Mouse (Mus musculus): ENCODE measurements around the gene 9930104L06Rik. TPM values are rescaled to one million over a fixed set of nuclear protein-coding genes. Genes with fewer than 3 reads are reported as not detected.

Gene 9930104L06Rik
- polyA plus RNA-seq, 1 experiment from 2014 or later = 5.5 TPM

DNA sequence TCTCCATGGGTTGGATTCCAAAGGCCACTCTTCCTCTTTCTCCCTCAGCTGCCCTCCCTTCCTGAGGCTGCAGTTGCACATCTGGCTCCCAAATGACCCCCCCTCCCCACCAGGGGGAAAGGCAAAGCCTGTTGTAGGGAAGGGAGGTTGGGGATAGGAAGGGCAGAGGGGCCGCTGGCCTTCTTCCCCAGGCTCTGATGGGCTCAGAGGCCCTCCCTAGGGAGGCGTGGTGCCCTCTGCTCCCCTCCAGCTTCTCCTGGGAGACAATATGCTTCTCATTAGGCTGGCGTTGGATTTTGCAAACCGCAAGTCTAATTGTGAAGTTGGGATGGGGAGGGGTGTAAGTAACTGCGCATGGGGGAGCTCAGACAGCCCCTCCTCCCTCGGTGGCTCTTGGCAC, 31.9 kb downstream of the 9930104L06Rik start:
- H3K27ac ChIP-seq (ENCODE audit: low read depth, low read length) = no peak overlapping the region
- no peaks in the 10 kb centered on the region for H3K36me3 ChIP-seq (ENCODE audit: control insufficient read depth, insufficient read depth, low read length)
- no peak overlapping the region for H3K4me3 ChIP-seq (ENCODE audit: low read depth, low read length)
- WGBS = 49% methylated on average over 6 of the region's 6 CpGs
- H3K4me1 ChIP-seq (replicated peaks; ENCODE audit: control insufficient read depth, insufficient read depth, low read length) = peaks cover 9% of the 10 kb centered on the region; the same call in 1 of the 2 replicates
- H3K4me2 ChIP-seq (replicated peaks; ENCODE audit: low read depth, low read length) = no peak overlapping the region
- H3K9me3 ChIP-seq (ENCODE audit: control insufficient read depth, low read length) = no peaks in the 10 kb centered on the region
- no peaks in the 10 kb centered on the region for H3K27me3 ChIP-seq (ENCODE audit: control insufficient read depth, insufficient read depth, low read length)
- no peak for ATAC-seq (ENCODE audit: low FRiP score)
- no peak overlapping the region for H3K9ac ChIP-seq (ENCODE audit: low read depth, low read length)
- no peak for DNase-seq (ENCODE audit: low spot score)

DNA sequence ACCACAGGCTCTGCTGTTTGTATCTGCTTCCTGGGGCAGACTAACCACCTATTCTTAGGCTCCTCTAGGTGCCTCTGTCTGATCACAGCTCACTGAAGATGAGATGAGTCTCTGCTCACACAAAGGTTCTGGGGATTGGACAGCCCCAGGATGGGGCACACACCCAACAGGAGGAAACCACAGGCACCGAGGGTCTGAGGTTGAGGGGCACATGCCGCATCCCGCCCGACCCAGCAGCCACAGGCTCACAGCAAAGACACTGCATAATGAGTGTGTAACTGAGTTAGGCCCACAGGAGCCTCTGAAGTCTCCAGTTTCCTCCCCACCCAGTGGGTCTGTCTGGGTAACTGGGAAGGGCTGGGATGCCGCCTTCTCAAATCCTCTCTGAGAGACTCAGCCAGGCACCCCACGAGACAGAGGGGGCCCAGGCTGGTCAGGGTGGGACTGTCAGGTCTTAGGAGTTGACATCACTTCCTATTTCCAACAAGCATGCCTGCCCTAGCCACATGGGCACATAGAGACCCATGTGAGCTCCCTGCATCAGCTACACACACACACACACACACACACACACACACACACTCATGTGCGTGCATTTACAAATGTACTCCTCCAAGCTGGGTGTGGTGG, 32.5 kb downstream of the 9930104L06Rik start:
- no peak for ATAC-seq (ENCODE audit: low FRiP score)
- H3K4me1 ChIP-seq (replicated peaks; ENCODE audit: control insufficient read depth, insufficient read depth, low read length) = peaks cover 9% of the 10 kb centered on the region; the same call in 1 of the 2 replicates
- WGBS = 83% methylated on average over 7 of the region's 7 CpGs

DNA sequence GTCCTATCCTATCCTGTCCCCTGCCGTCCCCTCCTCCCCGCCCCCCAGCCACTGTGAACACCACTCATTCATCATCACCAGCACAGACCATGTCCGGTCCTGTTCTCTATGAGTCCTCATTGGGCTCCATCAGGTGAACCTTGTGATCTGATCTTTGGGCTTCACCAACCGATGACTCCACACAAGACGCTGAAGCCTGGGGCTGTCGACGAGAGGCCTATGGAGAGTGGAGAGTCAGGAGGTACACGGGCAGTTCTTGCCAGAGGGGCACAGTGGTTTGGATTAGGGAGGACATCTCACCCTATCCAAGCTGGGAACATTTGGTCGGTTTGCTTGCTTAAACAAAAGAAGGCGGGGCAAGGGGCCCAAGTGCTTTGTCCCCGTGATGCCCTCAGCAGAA, 33.3 kb downstream of the 9930104L06Rik start:
- H3K4me1 ChIP-seq (replicated peaks; ENCODE audit: control insufficient read depth, insufficient read depth, low read length) = peaks cover 6% of the 10 kb centered on the region; the same call in 1 of the 2 replicates
- DNase-seq (ENCODE audit: low spot score) (no peak), ATAC-seq (ENCODE audit: low FRiP score) (no peak)
- H3K27me3 ChIP-seq (ENCODE audit: control insufficient read depth, insufficient read depth, low read length) = no peaks in the 10 kb centered on the region
- H3K36me3 ChIP-seq (ENCODE audit: control insufficient read depth, insufficient read depth, low read length) = no peaks in the 10 kb centered on the region
- no peak overlapping the region for H3K4me3 ChIP-seq (ENCODE audit: low read depth, low read length)
- no peak overlapping the region for H3K27ac ChIP-seq (ENCODE audit: low read depth, low read length)
- no peak overlapping the region for H3K9ac ChIP-seq (ENCODE audit: low read depth, low read length)
- no peak overlapping the region for H3K4me2 ChIP-seq (replicated peaks; ENCODE audit: low read depth, low read length)
- H3K9me3 ChIP-seq (ENCODE audit: control insufficient read depth, low read length) = no peaks in the 10 kb centered on the region
- WGBS = 77% methylated on average over 11 of the region's 11 CpGs

More for the DNA sequence above, 32.5 kb downstream of the 9930104L06Rik start:
- Histone ChIP-seq H3K27ac (ENCODE audit: low read depth, low read length) (no peak overlapping the region), H3K4me3 (ENCODE audit: low read depth, low read length) (no peak overlapping the region), H3K9me3 (ENCODE audit: control insufficient read depth, low read length) (no peaks in the 10 kb centered on the region), H3K9ac (ENCODE audit: low read depth, low read length) (no peak overlapping the region), H3K36me3 (ENCODE audit: control insufficient read depth, insufficient read depth, low read length) (no peaks in the 10 kb centered on the region), H3K4me2 (replicated peaks; ENCODE audit: low read depth, low read length) (no peak overlapping the region), H3K27me3 (ENCODE audit: control insufficient read depth, insufficient read depth, low read length) (no peaks in the 10 kb centered on the region)
- no peak for DNase-seq (ENCODE audit: low spot score)

DNA sequence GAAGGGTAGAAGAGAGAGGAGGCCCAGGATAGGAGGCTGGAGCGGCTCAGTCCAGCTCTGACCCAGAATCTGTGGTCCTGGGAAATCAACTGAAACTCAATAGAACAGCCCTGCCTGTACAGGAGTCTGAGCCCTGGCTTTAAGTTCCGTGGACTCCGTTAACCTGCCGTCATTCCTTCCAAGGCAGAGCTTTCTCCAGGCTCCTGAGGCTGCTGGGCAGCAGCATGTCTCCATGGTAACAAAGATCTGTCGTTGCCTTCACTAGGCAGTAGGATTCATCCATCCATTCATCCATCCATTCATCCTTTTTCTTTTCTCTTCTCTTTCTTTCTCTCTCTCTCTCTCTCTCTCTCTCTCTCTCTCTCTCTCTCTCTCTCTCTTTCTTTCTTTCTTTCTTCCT, 33.8 kb downstream of the 9930104L06Rik start:
- H3K4me1 ChIP-seq (replicated peaks; ENCODE audit: control insufficient read depth, insufficient read depth, low read length) = peaks cover 5% of the 10 kb centered on the region; the same call in 1 of the 2 replicates
- WGBS = 39% methylated on average over 5 of the region's 5 CpGs
- H3K27ac ChIP-seq (ENCODE audit: low read depth, low read length) = no peak overlapping the region

DNA sequence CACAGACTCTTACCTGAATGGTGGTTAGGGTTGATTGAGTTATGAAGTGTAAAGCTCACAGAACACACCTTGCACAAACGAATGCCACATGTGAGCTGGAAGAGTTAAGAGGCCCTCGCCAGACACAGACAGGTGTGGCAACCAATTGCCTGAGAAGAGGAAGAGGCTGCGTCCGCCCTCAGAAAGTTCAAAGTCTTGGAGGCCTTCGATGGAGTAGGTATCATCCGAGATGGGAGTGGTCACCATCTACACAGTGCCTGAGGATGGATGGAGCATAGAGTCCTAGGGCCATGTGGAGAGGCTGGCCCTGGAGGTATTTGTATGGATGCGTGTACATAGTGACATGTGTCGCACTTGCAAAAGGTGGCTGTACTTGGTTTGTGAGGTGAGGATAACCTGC, 34.2 kb downstream of the 9930104L06Rik start:
- 86% methylated on average over 8 of the region's 8 CpGs for WGBS
- no peak for ATAC-seq (ENCODE audit: low FRiP score)

More for the DNA sequence above, 33.8 kb downstream of the 9930104L06Rik start:
- no peaks in the 10 kb centered on the region for H3K27me3 ChIP-seq (ENCODE audit: control insufficient read depth, insufficient read depth, low read length)
- ATAC-seq (ENCODE audit: low FRiP score) = no peak
- no peak overlapping the region for H3K9ac ChIP-seq (ENCODE audit: low read depth, low read length)
- H3K4me3 ChIP-seq (ENCODE audit: low read depth, low read length) = no peak overlapping the region
- no peak overlapping the region for H3K4me2 ChIP-seq (replicated peaks; ENCODE audit: low read depth, low read length)
- no peaks in the 10 kb centered on the region for H3K9me3 ChIP-seq (ENCODE audit: control insufficient read depth, low read length)
- no peak for DNase-seq (ENCODE audit: low spot score)
- no peaks in the 10 kb centered on the region for H3K36me3 ChIP-seq (ENCODE audit: control insufficient read depth, insufficient read depth, low read length)

DNA sequence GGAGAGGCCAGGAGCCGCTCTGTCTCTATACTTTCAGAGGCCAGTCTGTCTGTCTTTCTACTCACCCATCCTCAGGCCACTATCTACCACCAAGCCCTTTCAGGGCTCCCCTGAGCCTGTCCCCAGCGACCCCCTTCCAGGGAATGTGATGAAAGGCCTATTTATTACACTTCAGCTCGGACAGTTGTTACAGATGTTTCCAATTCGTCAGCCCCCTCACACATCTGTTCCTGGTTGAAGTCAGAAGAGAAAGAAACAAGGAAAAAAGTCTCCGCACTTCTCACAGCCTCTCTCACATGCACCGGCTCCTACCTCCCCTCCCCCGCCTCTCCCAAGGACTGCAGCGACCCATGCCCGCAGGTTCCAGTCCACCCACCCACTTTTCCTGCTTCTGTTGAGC, 35.5 kb downstream of the 9930104L06Rik start:
- no peak overlapping the region for H3K4me2 ChIP-seq (replicated peaks; ENCODE audit: low read depth, low read length)
- DNase-seq (ENCODE audit: low spot score) = peak; percentile 31
- 44% methylated on average over 9 of the region's 9 CpGs for WGBS
- H3K9ac ChIP-seq (ENCODE audit: low read depth, low read length) = no peak overlapping the region
- no peak overlapping the region for H3K4me3 ChIP-seq (ENCODE audit: low read depth, low read length)
- peaks cover 5% of the 10 kb centered on the region; the same call in 1 of the 2 replicates for H3K4me1 ChIP-seq (replicated peaks; ENCODE audit: control insufficient read depth, insufficient read depth, low read length)
- ATAC-seq (ENCODE audit: low FRiP score) = no peak
- no peak overlapping the region for H3K27ac ChIP-seq (ENCODE audit: low read depth, low read length)
- H3K27me3 ChIP-seq (ENCODE audit: control insufficient read depth, insufficient read depth, low read length) = no peaks in the 10 kb centered on the region
- no peaks in the 10 kb centered on the region for H3K36me3 ChIP-seq (ENCODE audit: control insufficient read depth, insufficient read depth, low read length)
- no peaks in the 10 kb centered on the region for H3K9me3 ChIP-seq (ENCODE audit: control insufficient read depth, low read length)

More for the DNA sequence above, 34.2 kb downstream of the 9930104L06Rik start:
- peaks cover 5% of the 10 kb centered on the region; the same call in 1 of the 2 replicates for H3K4me1 ChIP-seq (replicated peaks; ENCODE audit: control insufficient read depth, insufficient read depth, low read length)
- H3K4me2 ChIP-seq (replicated peaks; ENCODE audit: low read depth, low read length) = no peak overlapping the region
- no peak for DNase-seq (ENCODE audit: low spot score)
- H3K9ac ChIP-seq (ENCODE audit: low read depth, low read length) = no peak overlapping the region
- no peak overlapping the region for H3K27ac ChIP-seq (ENCODE audit: low read depth, low read length)
- no peaks in the 10 kb centered on the region for H3K36me3 ChIP-seq (ENCODE audit: control insufficient read depth, insufficient read depth, low read length)
- H3K4me3 ChIP-seq (ENCODE audit: low read depth, low read length) = no peak overlapping the region
- no peaks in the 10 kb centered on the region for H3K9me3 ChIP-seq (ENCODE audit: control insufficient read depth, low read length)
- no peaks in the 10 kb centered on the region for H3K27me3 ChIP-seq (ENCODE audit: control insufficient read depth, insufficient read depth, low read length)

DNA sequence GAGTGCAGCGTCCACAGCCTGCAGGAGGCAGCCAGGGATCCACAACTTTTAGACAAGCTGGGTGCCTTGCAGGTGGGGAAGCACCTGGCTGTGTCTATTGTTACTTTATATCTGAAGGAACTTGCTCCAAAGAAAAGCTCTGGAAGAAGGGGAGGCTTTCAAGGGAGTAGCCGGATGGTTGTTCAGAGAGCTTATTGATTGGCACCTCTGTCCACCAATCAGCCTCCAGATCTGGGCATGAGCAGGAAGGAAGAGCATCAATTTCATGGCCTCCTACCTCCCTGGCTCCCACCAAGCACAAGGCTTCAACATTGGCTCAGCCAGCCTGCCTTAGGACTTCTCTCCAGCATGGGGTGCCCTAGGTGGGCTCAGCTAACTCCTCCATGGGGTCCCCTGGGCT, 36.4 kb downstream of the 9930104L06Rik start:
- Histone ChIP-seq H3K27me3 (ENCODE audit: control insufficient read depth, insufficient read depth, low read length) (no peaks in the 10 kb centered on the region), H3K27ac (ENCODE audit: low read depth, low read length) (no peak overlapping the region), H3K4me2 (replicated peaks; ENCODE audit: low read depth, low read length) (no peak overlapping the region), H3K9me3 (ENCODE audit: control insufficient read depth, low read length) (no peaks in the 10 kb centered on the region), H3K36me3 (ENCODE audit: control insufficient read depth, insufficient read depth, low read length) (no peaks in the 10 kb centered on the region), H3K4me1 (replicated peaks; ENCODE audit: control insufficient read depth, insufficient read depth, low read length) (peaks cover 5% of the 10 kb centered on the region; the same call in 1 of the 2 replicates), H3K4me3 (ENCODE audit: low read depth, low read length) (no peak overlapping the region), H3K9ac (ENCODE audit: low read depth, low read length) (no peak overlapping the region)
- ATAC-seq (ENCODE audit: low FRiP score) (no peak), DNase-seq (ENCODE audit: low spot score) (no peak)
- 81% methylated on average over 2 of the region's 2 CpGs for WGBS

DNA sequence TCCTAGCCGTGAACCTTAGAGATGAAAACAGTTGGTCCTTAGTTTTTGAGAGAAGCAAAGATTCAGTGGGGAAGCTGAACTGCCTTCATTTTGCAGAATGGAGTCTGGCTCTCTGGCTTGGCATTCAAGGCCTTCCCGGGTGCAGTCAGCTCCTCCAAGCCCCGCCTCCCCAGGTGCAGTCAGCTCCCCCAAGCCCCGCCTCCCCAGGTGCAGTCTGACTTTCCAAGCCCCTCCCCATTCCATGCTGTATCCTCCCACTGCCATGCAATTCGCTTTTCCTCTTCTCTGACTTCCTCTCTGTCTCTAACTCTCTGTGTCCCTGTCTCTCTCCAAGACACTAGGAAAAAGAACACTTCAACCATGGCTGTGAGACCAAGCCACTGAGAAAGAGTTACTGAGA, 41.4 kb downstream of the 9930104L06Rik start:
- WGBS = 36% methylated on average over 5 of the region's 5 CpGs
- H3K4me3 ChIP-seq (ENCODE audit: low read depth, low read length) = no peak overlapping the region
- H3K9ac ChIP-seq (ENCODE audit: low read depth, low read length) = no peak overlapping the region
- no peak overlapping the region for H3K4me2 ChIP-seq (replicated peaks; ENCODE audit: low read depth, low read length)
- H3K36me3 ChIP-seq (ENCODE audit: control insufficient read depth, insufficient read depth, low read length) = no peaks in the 10 kb centered on the region
- no peaks in the 10 kb centered on the region for H3K9me3 ChIP-seq (ENCODE audit: control insufficient read depth, low read length)
- H3K27me3 ChIP-seq (ENCODE audit: control insufficient read depth, insufficient read depth, low read length) = peaks cover 3% of the 10 kb centered on the region; the same call in 1 of the 2 replicates
- ATAC-seq (ENCODE audit: low FRiP score) (no peak), DNase-seq (ENCODE audit: low spot score) (no peak)
- H3K4me1 ChIP-seq (replicated peaks; ENCODE audit: control insufficient read depth, insufficient read depth, low read length) = no peaks in the 10 kb centered on the region
- H3K27ac ChIP-seq (ENCODE audit: low read depth, low read length) = no peak overlapping the region

DNA sequence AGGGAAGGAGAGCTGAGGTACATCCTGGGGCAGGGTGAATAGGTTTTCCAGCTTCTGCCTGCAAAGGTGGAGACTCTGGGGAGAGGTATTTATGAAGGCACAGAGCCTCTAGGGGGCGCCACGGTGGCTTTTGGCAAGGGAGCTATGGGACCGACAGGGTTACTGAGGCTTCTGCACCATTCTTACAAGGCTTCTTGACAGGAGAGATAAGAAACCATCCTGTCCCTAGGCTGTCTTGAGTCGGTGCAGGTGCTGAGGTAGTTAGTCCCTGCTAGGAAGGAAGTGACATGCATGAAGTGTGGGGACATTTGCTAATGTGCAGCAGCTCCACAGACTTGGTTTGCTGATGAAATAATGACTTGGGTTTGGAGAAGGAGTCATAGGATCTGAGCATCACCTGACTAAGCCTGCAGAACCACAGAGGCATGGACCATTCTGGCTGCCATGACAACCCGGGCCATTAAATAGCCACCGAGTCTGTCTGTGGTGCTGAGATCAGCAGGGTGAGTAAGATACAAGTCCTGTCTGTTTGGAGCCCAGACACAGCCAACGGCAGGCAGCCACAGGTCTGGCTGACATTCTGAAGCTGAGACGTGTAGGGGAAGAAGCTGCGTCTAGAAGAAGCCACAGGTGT, 47.2 kb downstream of the 9930104L06Rik start:
- DNase-seq (ENCODE audit: low spot score) = peak; percentile 63
- Histone ChIP-seq H3K27me3 (ENCODE audit: control insufficient read depth, insufficient read depth, low read length) (peaks cover 60% of the 10 kb centered on the region), H3K4me2 (replicated peaks; ENCODE audit: low read depth, low read length) (no peak overlapping the region), H3K9ac (ENCODE audit: low read depth, low read length) (no peak overlapping the region), H3K27ac (ENCODE audit: low read depth, low read length) (no peak overlapping the region), H3K9me3 (ENCODE audit: control insufficient read depth, low read length) (no peaks in the 10 kb centered on the region), H3K36me3 (ENCODE audit: control insufficient read depth, insufficient read depth, low read length) (no peaks in the 10 kb centered on the region), H3K4me1 (replicated peaks; ENCODE audit: control insufficient read depth, insufficient read depth, low read length) (peaks cover 6% of the 10 kb centered on the region), H3K4me3 (ENCODE audit: low read depth, low read length) (no peak overlapping the region)
- 20% methylated on average over 9 of the region's 9 CpGs for WGBS
- ATAC-seq (ENCODE audit: low FRiP score) = no peak
